Mouse (Mus musculus) brain, embryonic 14.5 days (tissue): Measurements from ENCODE around the gene Abca1.

Experiments used
- CTCF ChIP-seq: fragments of 200-500 bp; IDR thresholded peaks from 2 replicates; pipeline ENCODE4 v1.5.1; 2012; ENCODE audit warnings: inconsistent platforms, mild to moderate bottlenecking, moderate library complexity, borderline replicate concordance; ENCODE audit not compliant: insufficient read depth, insufficient read length; ENCODE audit errors: extremely low read depth
- POLR2A ChIP-seq: fragments of 200-500 bp; IDR thresholded peaks from 2 replicates; pipeline ENCODE4 v1.6.1; 2012; ENCODE audit warnings: mild to moderate bottlenecking, inconsistent platforms, borderline replicate concordance; ENCODE audit not compliant: poor library complexity, insufficient read depth, insufficient read length, severe bottlenecking; ENCODE audit errors: extremely low read depth

- TF ChIP-seq CTCF (no peak), POLR2A (no peak)
Measured at GRCm38 (mm10) chr4:53144571-53144970, 15.1 kb downstream of the Abca1 start.
